Comparison of ENCODE assay signal across 8 mouse cellular contexts in genomic region chr19:32595506-32596286, GRCm38 (mm10). TPM values are rescaled to one million over a fixed set of nuclear protein-coding genes. Genes with fewer than 3 reads are reported as not detected.
DNase-seq lines count a peak whose midpoint lies in the region; ATAC-seq and TF ChIP-seq lines count a peak whose summit lies in the region.

Gene Papss2 (plus strand): TSS chr19:32595790.

- intact Hi-C loops in left cerebral cortex, adult 2 months (cut with DNase I), result no loop called here

- peaks cover 28% of the 10 kb centered on the region for H3K27me3 ChIP-seq in embryonic facial prominence, embryonic 13.5 days
- H3K27me3 ChIP-seq in kidney, adult 2 months (replicated peaks; ENCODE audit: control insufficient read depth, insufficient read depth, low read length), result no peaks in the 10 kb centered on the region
- peaks cover 33% of the 10 kb centered on the region for H3K27me3 ChIP-seq in liver, embryonic 15.5 days
- H3K27me3 ChIP-seq in stomach, embryonic 16.5 days (ENCODE audit: control insufficient read depth, insufficient read depth, low read length), result no peaks in the 10 kb centered on the region

- TF ChIP-seq CTCF in left cerebral cortex, adult 2 months (IDR thresholded peaks at IDR 0.05), result no peak
- no peak for TF ChIP-seq CTCF in kidney, adult 2 months (conservative IDR thresholded peaks at IDR 0.05; ENCODE audit: insufficient read depth, insufficient read length, low read depth, low read length)

- peak within 1 kb of the TSS; percentile 77 for H3K4me2 ChIP-seq in embryonic facial prominence, embryonic 13.5 days
- H3K4me2 ChIP-seq in liver, embryonic 15.5 days, result peak within 1 kb of the TSS; percentile 74
- peak within 1 kb of the TSS; percentile 80 for H3K4me2 ChIP-seq in stomach, embryonic 16.5 days (ENCODE audit: low read depth, low read length)

- H3K4me1 ChIP-seq in embryonic facial prominence, embryonic 13.5 days, result peaks cover 7% of the 10 kb centered on the region; the same call in 1 of the 2 replicates
- peaks cover 24% of the 10 kb centered on the region for H3K4me1 ChIP-seq in kidney, adult 2 months (ENCODE audit: control insufficient read depth, insufficient read depth, low read length)
- H3K4me1 ChIP-seq in liver, embryonic 15.5 days (replicated peaks), result peaks cover 5% of the 10 kb centered on the region
- peaks cover 4% of the 10 kb centered on the region; the same call in 1 of the 2 replicates for H3K4me1 ChIP-seq in stomach, embryonic 16.5 days (ENCODE audit: control insufficient read depth, insufficient read depth, low read length)

- no peaks in the 10 kb centered on the region for H3K36me3 ChIP-seq in embryonic facial prominence, embryonic 13.5 days
- H3K36me3 ChIP-seq in kidney, adult 2 months (ENCODE audit: control insufficient read depth, insufficient read depth, low read length), result no peaks in the 10 kb centered on the region
- H3K36me3 ChIP-seq in liver, embryonic 15.5 days (replicated peaks), result no peaks in the 10 kb centered on the region
- no peaks in the 10 kb centered on the region for H3K36me3 ChIP-seq in stomach, embryonic 16.5 days (ENCODE audit: control insufficient read depth, insufficient read depth, low read length)

- DNase-seq in left cerebral cortex, adult 2 months (ENCODE audit: extremely low spot score in 1 of 2, low spot score in 2 of 2), result peak; percentile 15 to 24
- DNase-seq in left cerebral cortex, adult 11 months (ENCODE audit: low spot score), result no peak
- DNase-seq in heart, adult 9 months (ENCODE audit: low spot score in 2 of 2), result peak; percentile 76 to 83
- peak; percentile 89 for DNase-seq in kidney, adult 2 months
- peak; percentile 47 for DNase-seq in naive thymus-derived CD4-positive, alpha-beta T cell, adult 2 months (ENCODE audit: low read depth)

- TF ChIP-seq POLR2A in kidney, adult 2 months (IDR thresholded peaks at IDR 0.05; ENCODE audit: low read depth, low read length), result peak; percentile 48

- H3K27ac ChIP-seq in left cerebral cortex, adult 2 months, result no peak within 1 kb of the TSS
- H3K27ac ChIP-seq in embryonic facial prominence, embryonic 13.5 days, result no peak within 1 kb of the TSS
- H3K27ac ChIP-seq in kidney, adult 2 months (ENCODE audit: insufficient read depth, low read depth, low read length), result peak within 1 kb of the TSS; percentile 42; the same call in 1 of the 2 replicates
- H3K27ac ChIP-seq in liver, embryonic 15.5 days (replicated peaks), result no peak within 1 kb of the TSS
- H3K27ac ChIP-seq in stomach, embryonic 16.5 days (ENCODE audit: low read length), result no peak within 1 kb of the TSS

- no peaks in the 10 kb centered on the region for H3K9me3 ChIP-seq in embryonic facial prominence, embryonic 13.5 days
- H3K9me3 ChIP-seq in liver, embryonic 15.5 days (replicated peaks), result no peaks in the 10 kb centered on the region
- no peaks in the 10 kb centered on the region for H3K9me3 ChIP-seq in stomach, embryonic 16.5 days (replicated peaks; ENCODE audit: control insufficient read depth, low read length)

- WGBS in embryonic facial prominence, embryonic 13.5 days, result 1% methylated on average over 56 of the region's 64 CpGs
- 1% methylated on average over 63 of the region's 64 CpGs for WGBS in kidney, adult 2 months
- under 1% methylated on average over 64 of the region's 64 CpGs for WGBS in liver, embryonic 15.5 days (ENCODE audit: insufficient replicate concordance)
- under 1% methylated on average over 62 of the region's 64 CpGs for whole genome bisulfite sequencing in stomach, embryonic 16.5 days

- H3K4me3 ChIP-seq in left cerebral cortex, adult 2 months, result peak within 1 kb of the TSS; percentile 48
- H3K4me3 ChIP-seq in embryonic facial prominence, embryonic 13.5 days, result peak within 1 kb of the TSS; percentile 64
- peak within 1 kb of the TSS; percentile 73 for H3K4me3 ChIP-seq in kidney, adult 2 months (ENCODE audit: insufficient read depth, low read depth, low read length)
- H3K4me3 ChIP-seq in liver, embryonic 15.5 days (replicated peaks), result peak within 1 kb of the TSS; percentile 60
- H3K4me3 ChIP-seq in stomach, embryonic 16.5 days (replicated peaks; ENCODE audit: low read length), result peak within 1 kb of the TSS; percentile 75

- peak within 1 kb of the TSS; percentile 80 for H3K9ac ChIP-seq in embryonic facial prominence, embryonic 13.5 days
- H3K9ac ChIP-seq in liver, embryonic 15.5 days, result peak within 1 kb of the TSS; percentile 54
- H3K9ac ChIP-seq in stomach, embryonic 16.5 days (ENCODE audit: low read length), result peak within 1 kb of the TSS; percentile 85

- ATAC-seq in embryonic facial prominence, embryonic 13.5 days (ENCODE audit: insufficient number of reproducible peaks, insufficient read depth, low FRiP score, low TSS enrichment, low read depth), result peak; percentile 80
- ATAC-seq in liver, embryonic 15.5 days (ENCODE audit: insufficient read depth), result peak; percentile 79
- peak; percentile 89 for ATAC-seq in stomach, embryonic 16.5 days (ENCODE audit: insufficient read depth, low FRiP score)

RNA-seq across cellular contexts. Expression of gene Papss2, which starts in this region (rescaled TPM):
- 1 to 10 TPM; 8.1 to 9.8 TPM for total RNA-seq in left cerebral cortex, adult 2 months (2021)
- polyA plus RNA-seq in embryonic facial prominence, embryonic 13.5 days (2015; fragmentation: Nextera tagmentation; extraction: Ambion mirVana), result 18.4 and 25.8 TPM in 2 replicates
- polyA plus RNA-seq in kidney, adult 2 months (2012; rRNA removed), result 129 and 168 TPM in 2 replicates
- polyA plus RNA-seq in liver, embryonic 15.5 days (2015; fragmentation: Nextera tagmentation; extraction: Ambion mirVana), result 5.9 and 6.6 TPM in 2 replicates
- polyA plus RNA-seq in stomach, embryonic 16.5 days (2015; fragmentation: Nextera tagmentation; extraction: Ambion mirVana), result 11.0 and 13.0 TPM in 2 replicates
